Mouse (Mus musculus) heart, postnatal 0 days (tissue): ENCODE measurements at regions not wholly inside any gene's neighbourhood (a gene's known extent, or its start where the extent isn't known, plus 50 kb on each side); places are given as distances from the start of the nearest gene placed in this dataset.

Experiments
- ATAC-seq: fragments of 200-750 bp; cut with Nextera tagmentation; 2 replicates; pipeline ENCODE4 v1.8.0; 2017; ENCODE audit warnings: low read depth, moderate number of reproducible peaks, moderate library complexity; ENCODE audit not compliant: insufficient read depth
- DNase-seq: peaks from one replicate; pipeline ENCODE4 v3.0.0-alpha.2; 2016; ENCODE audit warnings: low spot score
- H3K27ac ChIP-seq: fragments of 300-500 bp; sonication (generic); 2 replicates; pipeline ENCODE4 v1.5.1; 2014; ENCODE audit warnings: low read depth, mild to moderate bottlenecking
- H3K27me3 ChIP-seq: fragments of 300-500 bp; sonication (generic); 2 replicates; pipeline ENCODE4 v1.6.1; 2014; ENCODE audit warnings: low read length, mixed read lengths; ENCODE audit not compliant: control insufficient read depth, insufficient read depth
- H3K36me3 ChIP-seq: fragments of 300-500 bp; sonication (generic); replicated peaks from 2 replicates; pipeline ENCODE4 v1.6.1; 2014; ENCODE audit warnings: low read length, mixed read lengths; ENCODE audit not compliant: control insufficient read depth, insufficient read depth
- H3K4me1 ChIP-seq: fragments of 300-500 bp; sonication (generic); 2 replicates; pipeline ENCODE4 v1.6.1; 2014; ENCODE audit warnings: antibody characterized with exemption; ENCODE audit not compliant: control insufficient read depth, insufficient read depth
- H3K4me2 ChIP-seq: fragments of 300-500 bp; sonication (generic); 2 replicates; pipeline ENCODE4 v1.6.1; 2014; ENCODE audit warnings: low read depth, mild to moderate bottlenecking, low read length, moderate library complexity
- H3K4me3 ChIP-seq: fragments of 300-500 bp; sonication (generic); 2 replicates; pipeline ENCODE4 v1.5.1; 2014; ENCODE audit warnings: low read depth, low read length
- H3K9ac ChIP-seq: fragments of 300-500 bp; sonication (generic); replicated peaks from 2 replicates; pipeline ENCODE4 v1.6.1; 2014; ENCODE audit warnings: low read depth, low read length, mixed read lengths
- H3K9me3 ChIP-seq: fragments of 300-500 bp; sonication (generic); replicated peaks from 2 replicates; pipeline ENCODE4 v1.6.1; 2016; ENCODE audit warnings: low read length; ENCODE audit not compliant: control insufficient read depth
- CTCF ChIP-seq: IDR thresholded peaks from 2 replicates; pipeline ENCODE4 v1.5.1; 2016; ENCODE audit warnings: antibody characterized with exemption, control low read depth, low read depth
- EP300 ChIP-seq: IDR thresholded peaks from 2 replicates; pipeline ENCODE4 v1.6.1; 2016; ENCODE audit warnings: antibody characterized with exemption, low read depth
- whole genome bisulfite sequencing: fragments of 180-500 bp; shearing (Covaris S2); extraction: QIAGEN DNeasy Blood & Tissue Kit; methylation state at CpG from one replicate; pipeline ENCODE4 v1.1.7; 2014; 5-methylcytosine and 5-hydroxymethylcytosine counted together

DNA sequence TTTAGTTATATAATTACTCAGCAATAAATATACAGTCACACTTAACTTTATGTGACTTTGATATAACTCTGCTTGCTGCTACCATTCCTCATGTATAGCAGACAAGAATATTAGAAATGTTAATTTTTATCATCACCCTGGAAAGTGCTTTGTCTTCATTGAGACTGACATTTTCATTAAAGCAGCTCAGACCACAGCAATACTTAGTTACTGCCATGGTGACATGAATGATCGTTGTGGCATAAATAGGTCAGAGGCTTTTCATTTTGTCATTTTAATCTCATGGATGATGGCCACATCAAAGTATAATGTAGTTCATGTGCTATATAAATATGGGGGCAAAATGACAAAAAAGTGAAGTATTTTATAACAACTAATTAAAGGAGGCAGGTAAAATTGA, 498.1 kb downstream of the Slc22a22 start:
- Histone ChIP-seq H3K9me3 (no peaks in the 10 kb centered on the region), H3K4me2 (no peak overlapping the region), H3K36me3 (no peaks in the 10 kb centered on the region), H3K9ac (no peak overlapping the region), H3K4me1 (no peaks in the 10 kb centered on the region), H3K27ac (no peak overlapping the region), H3K4me3 (no peak overlapping the region), H3K27me3 (no peaks in the 10 kb centered on the region)
- TF ChIP-seq CTCF (no peak), EP300 (no peak)
- ATAC-seq (no peak), DNase-seq (no peak)
- WGBS, result 88% methylated on average over 1 of the region's 1 CpGs

DNA sequence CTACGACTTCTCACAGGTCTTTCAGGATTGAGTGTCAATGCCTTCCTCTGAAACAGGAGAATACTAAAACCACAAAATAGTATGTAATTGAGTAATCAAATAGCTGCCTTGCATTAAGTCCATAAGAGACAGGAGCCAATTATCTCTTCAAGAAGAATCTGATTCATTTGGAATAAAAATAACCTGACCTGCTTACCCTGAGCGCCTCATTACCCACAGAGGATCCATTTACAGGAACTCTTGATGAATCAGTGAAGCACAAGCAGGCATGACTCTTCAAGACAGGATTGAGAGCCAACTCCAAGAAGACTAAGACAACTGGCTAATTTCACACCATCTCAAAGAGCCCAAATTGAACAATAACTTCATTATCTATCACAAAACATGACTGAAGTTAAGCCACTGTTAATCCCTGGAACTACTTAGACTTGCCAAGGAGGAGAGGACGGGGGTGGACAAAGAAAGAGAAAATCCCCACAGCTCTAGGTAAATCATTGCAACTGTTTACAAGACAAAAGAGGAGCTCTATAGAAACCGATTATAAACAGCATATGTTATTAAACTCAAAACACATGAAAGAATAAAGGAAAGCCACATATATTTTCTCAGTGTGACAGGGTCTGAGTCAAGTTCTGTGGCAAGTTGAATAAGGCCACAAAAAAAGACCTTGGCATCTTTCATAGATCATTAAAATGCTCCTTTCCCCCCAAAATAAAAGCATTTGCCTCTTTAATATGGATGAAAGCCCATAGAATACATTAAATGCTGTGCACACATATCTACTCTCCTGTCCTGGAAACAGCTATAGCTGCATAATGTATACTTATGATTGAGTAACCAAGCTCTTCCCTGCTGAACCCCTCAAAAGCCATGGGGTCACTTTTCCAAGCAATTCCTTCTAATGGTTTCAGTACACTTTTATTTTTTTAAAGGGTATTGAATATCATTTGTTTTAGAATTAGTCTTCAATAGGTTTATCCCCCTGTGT, 501.7 kb downstream of the Slc22a22 start:
- Histone ChIP-seq H3K4me1 (no peaks in the 10 kb centered on the region), H3K4me2 (no peak overlapping the region), H3K4me3 (no peak overlapping the region), H3K9ac (no peak overlapping the region), H3K9me3 (no peaks in the 10 kb centered on the region), H3K27me3 (no peaks in the 10 kb centered on the region), H3K36me3 (no peaks in the 10 kb centered on the region), H3K27ac (no peak overlapping the region)
- WGBS, result 74% methylated on average over 4 of the region's 4 CpGs
- DNase-seq, result no peak
- no peak for TF ChIP-seq EP300
- no peak for TF ChIP-seq CTCF
- no peak for ATAC-seq

DNA sequence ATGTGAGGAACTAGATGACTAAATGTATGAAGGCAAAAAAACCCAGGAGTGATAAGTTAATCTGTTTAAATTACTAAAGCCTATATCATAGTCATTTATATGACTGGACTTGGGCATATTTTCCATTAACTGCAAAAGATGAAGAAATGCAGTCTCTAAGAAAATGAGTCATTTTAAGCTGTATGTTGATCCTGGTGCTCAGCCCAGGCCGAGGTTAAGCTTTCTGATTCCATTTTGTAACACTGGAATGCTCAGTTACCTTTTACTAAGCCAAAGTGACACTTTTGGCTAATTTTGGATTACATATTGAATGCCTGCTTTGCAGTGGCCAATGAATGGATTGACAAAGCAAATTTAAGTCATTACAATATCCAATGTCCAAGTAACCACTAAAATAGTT, 507.3 kb downstream of the Slc22a22 start:
- no peak for TF ChIP-seq CTCF
- TF ChIP-seq EP300, result no peak
- Histone ChIP-seq H3K4me2 (no peak overlapping the region), H3K9me3 (no peaks in the 10 kb centered on the region), H3K27me3 (no peaks in the 10 kb centered on the region), H3K4me3 (no peak overlapping the region), H3K36me3 (no peaks in the 10 kb centered on the region), H3K9ac (no peak overlapping the region), H3K4me1 (no peaks in the 10 kb centered on the region), H3K27ac (no peak overlapping the region)
- ATAC-seq (no peak), DNase-seq (no peak)
- 61% methylated on average over 1 of the region's 1 CpGs for WGBS

DNA sequence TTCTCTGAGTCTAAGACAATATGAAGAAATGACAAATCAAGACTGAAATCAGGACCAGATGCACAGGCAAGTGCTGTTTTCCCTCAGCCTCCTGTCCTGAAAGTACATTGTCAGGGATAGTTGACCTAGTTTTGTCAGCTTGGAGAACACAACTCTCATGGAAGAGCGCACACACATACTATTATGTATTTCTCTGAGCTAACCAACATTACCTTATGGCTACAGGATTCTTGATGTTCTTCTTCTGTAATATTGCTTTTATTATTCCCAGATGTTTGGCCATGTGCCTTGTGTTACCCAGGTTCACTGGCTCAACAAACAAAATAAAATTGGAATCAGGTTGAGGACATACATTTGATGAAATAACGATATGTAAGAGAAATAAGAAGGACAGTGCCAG, 521.1 kb downstream of the Slc22a22 start:
- 82% methylated on average over 2 of the region's 2 CpGs for WGBS
- no peak for TF ChIP-seq EP300
- no peak for TF ChIP-seq CTCF
- no peak for ATAC-seq

DNA sequence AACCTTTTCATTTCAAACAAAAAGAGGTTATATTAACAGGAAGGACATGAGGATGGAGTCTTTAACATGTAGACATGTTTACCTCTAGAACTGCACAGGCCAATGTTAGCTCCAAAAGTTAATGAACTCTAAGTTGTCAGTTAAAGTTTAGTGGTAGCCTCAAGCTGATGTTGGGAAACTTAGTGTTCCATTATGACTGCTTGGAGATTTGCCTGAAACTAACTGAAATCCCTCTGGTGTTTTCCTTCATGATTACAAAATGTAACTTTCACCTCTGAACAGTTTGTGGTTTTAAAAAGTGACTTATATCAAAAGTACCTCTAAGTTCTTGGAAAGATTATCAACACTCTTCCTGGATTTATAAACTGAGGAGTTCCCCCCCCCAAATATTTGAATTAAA, 525.2 kb downstream of the Slc22a22 start:
- ATAC-seq (no peak), DNase-seq (no peak)
- H3K36me3 ChIP-seq, result no peaks in the 10 kb centered on the region
- H3K27me3 ChIP-seq, result no peaks in the 10 kb centered on the region
- H3K9ac ChIP-seq, result no peak overlapping the region
- no peak overlapping the region for H3K4me2 ChIP-seq
- H3K27ac ChIP-seq, result no peak overlapping the region
- H3K9me3 ChIP-seq, result no peaks in the 10 kb centered on the region
- no peak for TF ChIP-seq EP300
- no peak for TF ChIP-seq CTCF
- no peaks in the 10 kb centered on the region for H3K4me1 ChIP-seq
- H3K4me3 ChIP-seq, result no peak overlapping the region

More for the DNA sequence above, 521.1 kb downstream of the Slc22a22 start:
- Histone ChIP-seq H3K4me1 (no peaks in the 10 kb centered on the region), H3K27me3 (no peaks in the 10 kb centered on the region), H3K4me2 (no peak overlapping the region), H3K36me3 (no peaks in the 10 kb centered on the region), H3K9ac (no peak overlapping the region), H3K27ac (no peak overlapping the region), H3K4me3 (no peak overlapping the region), H3K9me3 (no peaks in the 10 kb centered on the region)
- no peak for DNase-seq

DNA sequence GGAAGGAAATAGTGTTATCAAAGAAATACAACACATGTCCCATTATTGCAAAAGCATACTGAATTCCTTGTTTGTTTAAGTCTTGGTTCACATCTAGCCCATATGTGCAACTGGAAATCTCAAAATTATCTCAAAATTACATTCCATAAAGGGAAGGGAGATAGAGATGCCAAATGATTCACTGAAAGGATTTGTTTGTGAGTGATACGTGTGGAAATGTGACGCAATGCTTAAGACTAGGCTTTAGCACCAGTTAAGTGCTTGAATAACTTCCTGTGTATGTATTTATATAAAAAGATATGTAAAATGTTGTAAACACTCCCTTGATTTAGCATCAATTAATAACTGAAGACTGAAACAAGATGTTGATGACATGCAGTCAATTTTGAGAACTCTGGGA, 526.6 kb downstream of the Slc22a22 start:
- H3K27ac ChIP-seq, result no peak overlapping the region
- no peak for ATAC-seq

More for the DNA sequence above, 526.6 kb downstream of the Slc22a22 start:
- 60% methylated on average over 2 of the region's 2 CpGs for WGBS
- Histone ChIP-seq H3K4me1 (no peaks in the 10 kb centered on the region), H3K27me3 (no peaks in the 10 kb centered on the region), H3K4me3 (no peak overlapping the region), H3K4me2 (no peak overlapping the region), H3K9ac (no peak overlapping the region), H3K36me3 (no peaks in the 10 kb centered on the region), H3K9me3 (no peaks in the 10 kb centered on the region)
- DNase-seq, result no peak
- TF ChIP-seq EP300 (no peak), CTCF (no peak)
